Mouse (Mus musculus) embryo, embryonic 11.5 days (tissue): ENCODE data around the gene Olfr1211.

ENCODE experiments used
- DNase-seq: peaks from one replicate; pipeline ENCODE4 v3.0.0-alpha.2; 2012; ENCODE audit warnings: low read depth, low spot score

The Olfr1211 gene

DNA sequence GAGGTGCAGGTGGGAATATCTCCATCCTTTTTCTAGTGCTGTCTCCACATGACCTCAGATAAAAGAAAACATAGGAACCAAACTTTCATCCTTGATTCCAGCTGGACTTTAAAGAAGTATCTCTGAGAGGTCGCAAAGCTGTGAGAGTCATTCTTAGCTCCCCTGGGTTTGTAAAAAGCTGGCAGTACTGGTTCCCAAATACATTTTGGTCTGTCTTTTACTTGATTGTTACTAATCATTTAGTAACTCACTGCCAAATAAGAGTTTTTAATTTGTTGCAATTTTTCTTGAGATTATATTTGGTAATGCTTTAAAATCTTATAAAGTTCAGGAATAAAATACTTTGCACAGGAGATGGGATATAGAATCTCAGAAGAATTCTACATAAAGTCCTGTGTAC, at the start of gene Olfr1211:
TSS of gene Olfr1211 (minus strand) at position 101 of the 400 bp plus-strand sequence.
- DNase-seq = no peak

DNA sequence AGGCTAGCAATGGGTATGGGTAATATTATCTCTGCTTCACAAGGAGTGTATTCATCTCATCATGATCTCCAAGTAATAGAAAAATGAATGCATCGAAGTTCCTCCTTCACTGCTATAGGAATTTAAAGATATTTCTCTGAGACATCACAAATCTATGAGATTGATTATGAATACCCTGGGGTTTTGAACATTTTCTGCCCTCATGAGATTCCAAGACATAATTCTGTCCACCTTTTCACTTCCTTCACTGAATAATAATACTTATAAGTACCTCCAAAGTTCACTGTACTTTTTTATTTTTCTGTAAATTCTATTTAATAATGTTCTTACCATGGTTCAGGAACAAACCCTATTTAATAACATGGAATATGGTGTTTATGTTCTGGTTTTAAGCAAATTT, 42.3 kb upstream of the Olfr1211 start, which contains the start of gene Gm13762:
TSS of gene Gm13762 (minus strand) at position 101 of the 400 bp plus-strand sequence.
- DNase-seq = no peak

DNA sequence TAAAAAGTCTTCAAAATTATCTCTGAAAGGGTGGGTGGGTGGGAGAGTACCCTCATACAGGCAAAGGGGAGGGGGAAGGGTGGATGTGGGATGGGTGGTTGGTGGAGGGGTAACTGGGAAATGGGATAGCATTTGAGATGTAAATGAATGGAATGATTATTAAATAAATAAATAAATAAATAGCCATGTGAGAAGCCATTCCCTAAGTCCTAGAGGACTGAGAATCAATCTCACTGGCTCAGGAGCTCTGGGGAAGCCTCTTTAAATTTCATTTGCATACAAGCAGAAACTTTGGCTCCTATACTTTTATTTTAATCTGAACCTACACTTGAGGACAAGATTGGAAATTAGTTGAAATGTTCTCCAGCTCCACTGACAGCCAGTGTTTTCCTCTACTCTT, 15.8 kb upstream of the Olfr1211 start, which contains the start of gene Olfr1212:
TSS of gene Olfr1212 (plus strand) at position 301 of the 400 bp plus-strand sequence.
- no peak for DNase-seq

DNA sequence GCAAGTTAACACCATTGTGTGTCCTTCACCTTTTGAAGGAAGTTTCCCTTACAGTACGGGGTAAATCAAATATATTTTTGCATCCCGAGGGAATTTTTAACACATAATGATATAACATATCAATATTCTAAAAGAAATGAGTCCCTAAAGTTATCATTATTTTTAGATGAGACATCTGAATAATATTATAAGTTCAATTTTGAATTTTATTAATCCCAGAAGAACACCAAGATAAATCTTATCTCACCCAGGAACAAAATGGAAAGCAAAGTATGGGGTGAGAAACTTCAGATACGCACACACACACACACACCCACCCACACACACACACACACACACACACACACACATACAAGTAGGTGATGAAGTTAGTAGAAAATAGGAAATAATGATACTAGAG, 22.9 kb downstream of the Olfr1211 start, which contains the start of gene Olfr1209:
TSS of gene Olfr1209 (minus strand) at position 101 of the 400 bp plus-strand sequence.
- no peak for DNase-seq

DNA sequence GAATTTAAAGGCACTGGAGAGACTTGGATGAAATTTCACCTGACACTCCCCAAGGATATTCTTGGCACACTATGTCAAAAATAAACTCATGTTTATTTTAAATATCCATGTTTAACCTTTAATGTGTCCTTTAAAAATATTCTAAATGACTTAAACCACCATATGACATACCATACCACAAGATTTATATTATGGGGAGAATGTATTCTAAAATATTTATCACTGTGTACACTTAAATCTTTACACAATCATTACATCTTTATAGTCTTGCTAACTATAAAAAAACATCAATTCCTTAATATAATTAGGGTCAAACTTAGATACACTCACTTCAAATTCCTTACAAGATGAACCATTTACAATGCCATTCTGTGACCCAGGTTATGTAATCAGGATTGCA, 35.7 kb downstream of the Olfr1211 start, which contains the start of gene Olfr1208:
TSS of gene Olfr1208 (minus strand) at position 101 of the 400 bp plus-strand sequence.
- DNase-seq = no peak
